In genomic region chr7:80205705-80206589, GRCm38 (mm10) we compare ENCODE assay signal across 12 mouse cellular contexts. TPM values are rescaled to one million over a fixed set of nuclear protein-coding genes. Genes with fewer than 3 reads are reported as not detected.
A peak's percentile ranks its signal among the peaks of the same experiment; 100 is the strongest.
DNase-seq lines count a peak whose midpoint lies in the region; ATAC-seq and TF ChIP-seq lines count a peak whose summit lies in the region.
"Had no signal": no experiment of that assay in that cellular context is flagged by ENCODE, and none has a peak within 500 bp of the region (broad histone marks: within the 10 kb centered on the region; RNA-seq: fewer than 3 reads in every experiment).

No protein-coding gene starts in this region.

- peak overlapping the region; percentile 27; the same call in 1 of the 2 replicates for H3K27ac ChIP-seq in forebrain, embryonic 10.5 days
- no peak overlapping the region for H3K27ac ChIP-seq in forebrain, embryonic 12.5 days
- H3K27ac ChIP-seq in lung, embryonic 14.5 days (ENCODE audit: low read depth), result peak overlapping the region; percentile 12; the same call in 1 of the 2 replicates
- peak overlapping the region; percentile 79 for H3K27ac ChIP-seq in intestine, embryonic 15.5 days
- peak overlapping the region; percentile 87; the same call in 1 of the 2 replicates for H3K27ac ChIP-seq in stomach, embryonic 14.5 days (ENCODE audit: low read length)
- H3K27ac ChIP-seq: heart, embryonic 10.5 days had no signal

- no peaks in the 10 kb centered on the region for H3K27me3 ChIP-seq in forebrain, embryonic 10.5 days (ENCODE audit: poor library complexity, severe bottlenecking)
- H3K27me3 ChIP-seq in forebrain, embryonic 12.5 days, result no peaks in the 10 kb centered on the region
- no peaks in the 10 kb centered on the region for H3K27me3 ChIP-seq in lung, embryonic 14.5 days (ENCODE audit: insufficient read depth, low read length)
- no peaks in the 10 kb centered on the region for H3K27me3 ChIP-seq in intestine, embryonic 15.5 days (replicated peaks)
- H3K27me3 ChIP-seq in stomach, embryonic 14.5 days (ENCODE audit: control insufficient read depth, insufficient read depth, low read length), result no peaks in the 10 kb centered on the region

- H3K36me3 ChIP-seq in forebrain, embryonic 10.5 days (replicated peaks), result peaks cover 46% of the 10 kb centered on the region
- H3K36me3 ChIP-seq in forebrain, embryonic 12.5 days (replicated peaks), result 0 out of 2 replicates have a peak, but pooled peaks cover 3% of the 10 kb centered on the region
- H3K36me3 ChIP-seq in lung, embryonic 14.5 days (ENCODE audit: insufficient read depth), result 0 out of 2 replicates have a peak, but pooled peaks cover 3% of the 10 kb centered on the region
- H3K36me3 ChIP-seq in intestine, embryonic 15.5 days, result no peaks in the 10 kb centered on the region
- peaks cover 5% of the 10 kb centered on the region; the same call in 1 of the 2 replicates for H3K36me3 ChIP-seq in stomach, embryonic 14.5 days (ENCODE audit: control insufficient read depth, insufficient read depth, low read length)

- peaks cover 92% of the 10 kb centered on the region for H3K4me1 ChIP-seq in forebrain, embryonic 10.5 days
- H3K4me1 ChIP-seq in forebrain, embryonic 12.5 days, result peaks cover 69% of the 10 kb centered on the region
- H3K4me1 ChIP-seq in lung, embryonic 14.5 days (ENCODE audit: insufficient read depth), result peaks cover 22% of the 10 kb centered on the region
- peaks cover 55% of the 10 kb centered on the region for H3K4me1 ChIP-seq in intestine, embryonic 15.5 days (replicated peaks)
- peaks cover 55% of the 10 kb centered on the region for H3K4me1 ChIP-seq in stomach, embryonic 14.5 days (ENCODE audit: control insufficient read depth, insufficient read depth, low read length)

- no peak for TF ChIP-seq CTCF in lung, embryonic 14.5 days (IDR thresholded peaks at IDR 0.05; ENCODE audit: low read depth)

- H3K4me2 ChIP-seq in forebrain, embryonic 12.5 days, result no peak overlapping the region
- H3K4me2 ChIP-seq in lung, embryonic 14.5 days, result no peak overlapping the region
- no peak overlapping the region for H3K4me2 ChIP-seq in intestine, embryonic 15.5 days (replicated peaks)
- H3K4me2 ChIP-seq in stomach, embryonic 14.5 days (replicated peaks; ENCODE audit: low read depth, low read length), result no peak overlapping the region

- DNase-seq in forebrain, embryonic 10.5 days (ENCODE audit: extremely low spot score, low spot score), result no peak
- DNase-seq in lung, embryonic 14.5 days, result no peak
- DNase-seq in lung, postnatal 36 days, result no peak
- no peak for DNase-seq in layer of hippocampus, postnatal 10 days (ENCODE audit: low spot score in 2 of 2)
- no peak for DNase-seq in c-Kit-positive CD71-positive TER-119-positive erythroid progenitor cells, embryonic 14.5 days (ENCODE audit: low spot score)
- DNase-seq: lung, postnatal 14 days had no signal

- WGBS in forebrain, embryonic 10.5 days, result 89% methylated on average over 12 of the region's 12 CpGs
- WGBS in forebrain, embryonic 12.5 days, result 85% methylated on average over 12 of the region's 12 CpGs
- WGBS in lung, embryonic 14.5 days, result 82% methylated on average over 12 of the region's 12 CpGs
- 80% methylated on average over 12 of the region's 12 CpGs for WGBS in intestine, embryonic 15.5 days
- 84% methylated on average over 12 of the region's 12 CpGs for WGBS in stomach, embryonic 14.5 days

- no peak for ATAC-seq in forebrain, embryonic 12.5 days (ENCODE audit: low FRiP score)
- ATAC-seq in lung, embryonic 14.5 days (ENCODE audit: insufficient read depth), result no peak
- ATAC-seq in intestine, embryonic 15.5 days, result no peak
- no peak for ATAC-seq in stomach, embryonic 14.5 days (ENCODE audit: insufficient number of reproducible peaks, insufficient read depth, low FRiP score, low read depth)
- ATAC-seq: hindbrain, embryonic 16.5 days had no signal

- no peaks in the 10 kb centered on the region for H3K9me3 ChIP-seq in forebrain, embryonic 10.5 days
- no peaks in the 10 kb centered on the region for H3K9me3 ChIP-seq in forebrain, embryonic 12.5 days
- H3K9me3 ChIP-seq in lung, embryonic 14.5 days (ENCODE audit: low read depth, low read length), result no peaks in the 10 kb centered on the region
- H3K9me3 ChIP-seq in intestine, embryonic 15.5 days, result no peaks in the 10 kb centered on the region
- no peaks in the 10 kb centered on the region for H3K9me3 ChIP-seq in stomach, embryonic 14.5 days (ENCODE audit: control insufficient read depth, low read depth, low read length)
- H3K9me3 ChIP-seq: heart, embryonic 10.5 days had no signal

- no peak overlapping the region for H3K9ac ChIP-seq in forebrain, embryonic 12.5 days
- H3K9ac ChIP-seq in lung, embryonic 14.5 days, result no peak overlapping the region
- H3K9ac ChIP-seq in intestine, embryonic 15.5 days, result no peak overlapping the region
- H3K9ac ChIP-seq in stomach, embryonic 14.5 days (replicated peaks; ENCODE audit: low read depth, low read length), result no peak overlapping the region

- H3K4me3 ChIP-seq in forebrain, embryonic 10.5 days, result no peak overlapping the region
- H3K4me3 ChIP-seq in forebrain, embryonic 12.5 days (replicated peaks), result no peak overlapping the region
- no peak overlapping the region for H3K4me3 ChIP-seq in lung, embryonic 14.5 days (ENCODE audit: low read depth, low read length)
- no peak overlapping the region for H3K4me3 ChIP-seq in intestine, embryonic 15.5 days (replicated peaks)
- H3K4me3 ChIP-seq in stomach, embryonic 14.5 days (ENCODE audit: low read depth, low read length), result no peak overlapping the region
- H3K4me3 ChIP-seq: heart, embryonic 10.5 days had no signal

RNA-seq across cellular contexts. Expression of gene Sema4b, which starts 19.3 kb away (rescaled TPM):
- 15.1 and 15.9 TPM in 2 replicates for polyA plus RNA-seq in forebrain, embryonic 10.5 days (2016; fragmentation: Nextera tagmentation; extraction: Ambion mirVana)
- 16.7 and 19.4 TPM in 2 replicates for polyA plus RNA-seq in forebrain, embryonic 12.5 days (2016; fragmentation: Nextera tagmentation; extraction: Ambion mirVana)
- 11.9 and 12.8 TPM in 2 replicates for polyA plus RNA-seq in lung, embryonic 14.5 days (2014; fragmentation: Nextera tagmentation; extraction: Ambion mirVana)
- polyA plus RNA-seq in intestine, embryonic 15.5 days (2015; fragmentation: Nextera tagmentation; extraction: Ambion mirVana), result 16.8 and 16.9 TPM in 2 replicates
- polyA plus RNA-seq in stomach, embryonic 14.5 days (2014; fragmentation: Nextera tagmentation; extraction: Ambion mirVana), result 21.7 and 23.4 TPM in 2 replicates
- 10 to 100 TPM; 30.4 to 30.7 TPM for total RNA-seq in layer of hippocampus, postnatal 10 days (2021)

RNA-seq across cellular contexts. Expression of gene Cib1, which starts 26.7 kb away (rescaled TPM):
- polyA plus RNA-seq in forebrain, embryonic 10.5 days (2016; fragmentation: Nextera tagmentation; extraction: Ambion mirVana), result 69.0 and 70.2 TPM in 2 replicates
- polyA plus RNA-seq in forebrain, embryonic 12.5 days (2016; fragmentation: Nextera tagmentation; extraction: Ambion mirVana), result 34.7 and 41.6 TPM in 2 replicates
- 66.4 and 67.4 TPM in 2 replicates for polyA plus RNA-seq in lung, embryonic 14.5 days (2014; fragmentation: Nextera tagmentation; extraction: Ambion mirVana)
- polyA plus RNA-seq in intestine, embryonic 15.5 days (2015; fragmentation: Nextera tagmentation; extraction: Ambion mirVana), result 199 and 237 TPM in 2 replicates
- polyA plus RNA-seq in stomach, embryonic 14.5 days (2014; fragmentation: Nextera tagmentation; extraction: Ambion mirVana), result 108 and 112 TPM in 2 replicates
- total RNA-seq in layer of hippocampus, postnatal 10 days (2021), result 10 to 100 TPM; 23.4 to 24.3 TPM

RNA-seq across cellular contexts. Expression of gene Gdpgp1, which starts 26.7 kb away (rescaled TPM):
- polyA plus RNA-seq in forebrain, embryonic 10.5 days (2016; fragmentation: Nextera tagmentation; extraction: Ambion mirVana), result 6.3 and 6.7 TPM in 2 replicates
- 4.2 and 4.8 TPM in 2 replicates for polyA plus RNA-seq in forebrain, embryonic 12.5 days (2016; fragmentation: Nextera tagmentation; extraction: Ambion mirVana)
- 3.9 and 4.0 TPM in 2 replicates for polyA plus RNA-seq in lung, embryonic 14.5 days (2014; fragmentation: Nextera tagmentation; extraction: Ambion mirVana)
- polyA plus RNA-seq in intestine, embryonic 15.5 days (2015; fragmentation: Nextera tagmentation; extraction: Ambion mirVana), result 6.5 and 6.6 TPM in 2 replicates
- 5.0 and 5.6 TPM in 2 replicates for polyA plus RNA-seq in stomach, embryonic 14.5 days (2014; fragmentation: Nextera tagmentation; extraction: Ambion mirVana)
- total RNA-seq in layer of hippocampus, postnatal 10 days (2021), result 1 to 10 TPM; 6.4 to 6.7 TPM

RNA-seq across cellular contexts. Expression of gene Ttll13, which starts 40.2 kb away (rescaled TPM):
- 0.84 and 0.99 TPM in 2 replicates for polyA plus RNA-seq in forebrain, embryonic 10.5 days (2016; fragmentation: Nextera tagmentation; extraction: Ambion mirVana)
- polyA plus RNA-seq in forebrain, embryonic 12.5 days (2016; fragmentation: Nextera tagmentation; extraction: Ambion mirVana), result 1.1 and 1.3 TPM in 2 replicates
- polyA plus RNA-seq in lung, embryonic 14.5 days (2014; fragmentation: Nextera tagmentation; extraction: Ambion mirVana), result 0.50 and 0.71 TPM in 2 replicates
- polyA plus RNA-seq in intestine, embryonic 15.5 days (2015; fragmentation: Nextera tagmentation; extraction: Ambion mirVana), result 0.96 and 1.3 TPM in 2 replicates
- 1.0 and 1.8 TPM in 2 replicates for polyA plus RNA-seq in stomach, embryonic 14.5 days (2014; fragmentation: Nextera tagmentation; extraction: Ambion mirVana)
- 1 to 10 TPM; 1.4 to 1.5 TPM for total RNA-seq in layer of hippocampus, postnatal 10 days (2021)
- total RNA-seq: common myeloid progenitor, adult 5-6 weeks had no signal

RNA-seq across cellular contexts. Expression of gene Ngrn, which starts 55.1 kb away (rescaled TPM):
- polyA plus RNA-seq in forebrain, embryonic 10.5 days (2016; fragmentation: Nextera tagmentation; extraction: Ambion mirVana), result 43.0 and 44.9 TPM in 2 replicates
- 56.8 TPM in 2 replicates for polyA plus RNA-seq in forebrain, embryonic 12.5 days (2016; fragmentation: Nextera tagmentation; extraction: Ambion mirVana)
- polyA plus RNA-seq in lung, embryonic 14.5 days (2014; fragmentation: Nextera tagmentation; extraction: Ambion mirVana), result 40.1 and 41.0 TPM in 2 replicates
- polyA plus RNA-seq in intestine, embryonic 15.5 days (2015; fragmentation: Nextera tagmentation; extraction: Ambion mirVana), result 51.3 and 52.8 TPM in 2 replicates
- 51.7 and 52.2 TPM in 2 replicates for polyA plus RNA-seq in stomach, embryonic 14.5 days (2014; fragmentation: Nextera tagmentation; extraction: Ambion mirVana)
- total RNA-seq in layer of hippocampus, postnatal 10 days (2021), result 10 to 100 TPM; 37.2 to 39.4 TPM
